Mouse (Mus musculus) left cerebral cortex, adult 9 months (tissue): Measurements from ENCODE around the gene Vmn1r83.

ENCODE experiments used
- DNase-seq, 2 experiments: peaks; one replicate each; pipeline ENCODE4 v3.0.0; 2022; ENCODE audit warnings: low spot score in 2 of 2

Vmn1r83 gene

GRCm38 (mm10) chr7:12329381-12329780, at the start of gene Vmn1r83:
Gene Vmn1r83 (minus strand): TSS chr7:12329481.
- DNase-seq: no peak

- DNase-seq: no peak
Observed at GRCm38 (mm10) chr7:12369173-12369572, 39.9 kb upstream of the Vmn1r83 start, which contains the start of gene Vmn1r84. Gene Vmn1r84 (minus strand): TSS chr7:12369273.

- no peak for DNase-seq
Observed at GRCm38 (mm10) chr7:12300130-12300529, 29.2 kb downstream of the Vmn1r83 start, which contains the start of gene Vmn1r82. Gene Vmn1r82 (plus strand): TSS chr7:12300430.
